Mouse (Mus musculus): ENCODE results near the gene Hpse2. TPM values are rescaled to one million over a fixed set of nuclear protein-coding genes. Genes with fewer than 3 reads are reported as not detected.

The Hpse2 gene
- total RNA-seq, 2 experiments from 2014 or later: 0.75 to 1.0 TPM

- no peak for DNase-seq (ENCODE audit: low spot score in 2 of 2)
Observed at GRCm38 (mm10) chr19:42741884-42742283, 646.3 kb downstream of the Hpse2 start.

- no peak for DNase-seq (ENCODE audit: low spot score in 2 of 2)
Observed at GRCm38 (mm10) chr19:42740163-42740899, 647.8 kb downstream of the Hpse2 start.

DNA sequence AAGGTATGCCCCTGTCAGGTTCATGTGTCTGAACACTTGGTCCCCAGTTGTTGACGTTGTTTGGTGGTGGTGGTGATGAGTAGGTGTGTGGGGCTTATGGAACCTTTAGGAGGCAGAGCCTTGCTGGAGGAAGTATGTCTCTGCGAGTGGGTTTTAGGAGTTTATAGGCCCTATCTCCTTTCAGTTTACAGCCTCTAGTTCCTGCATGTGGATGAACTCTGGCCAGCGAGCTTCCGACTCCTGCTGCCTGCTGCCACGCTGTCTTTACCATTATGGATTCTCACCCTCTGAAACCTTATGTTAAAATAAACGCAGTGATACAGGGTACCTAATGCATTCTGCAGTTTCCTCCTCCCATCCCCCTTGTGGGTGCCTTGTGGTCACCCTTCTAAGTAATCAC, 648.4 kb downstream of the Hpse2 start:
- DNase-seq (ENCODE audit: low spot score in 2 of 2): no peak

- DNase-seq (ENCODE audit: low spot score in 2 of 2): no peak
Observed at GRCm38 (mm10) chr19:42737753-42738152, 650.4 kb downstream of the Hpse2 start.

Other genes starting within 250 kb of the Hpse2 start
- 10 to 100 TPM; 34.1 to 34.5 TPM for gene Cnnm1, start 52.1 kb upstream of the Hpse2 start, total RNA-seq (2021)
- 100 to 1,000 TPM; 185 to 197 TPM for gene Got1, start 136.2 kb upstream of the Hpse2 start, total RNA-seq (2021)
- gene Nkx2-3, start 224.0 kb upstream of the Hpse2 start, total RNA-seq (2021): not detected

Data from layer of hippocampus, postnatal 10 days (tissue).